Mouse (Mus musculus) heart, embryonic 16.5 days (tissue): ENCODE data around the gene Nkd2. TPM values are rescaled to one million over a fixed set of nuclear protein-coding genes. Genes with fewer than 3 reads are reported as not detected.

Experiments
- ATAC-seq: fragments of 200-750 bp; cut with Nextera tagmentation; replicated peaks from 2 replicates; pipeline ENCODE4 v1.8.0; 2017; ENCODE audit warnings: moderate number of reproducible peaks; ENCODE audit not compliant: insufficient read depth, low FRiP score; ENCODE audit errors: extremely low read depth
- H3K27ac ChIP-seq: fragments of 300-500 bp; sonication (generic); 2 replicates; pipeline ENCODE4 v1.5.1; 2014; ENCODE audit warnings: mild to moderate bottlenecking, low read length, control low read depth, moderate library complexity
- H3K27me3 ChIP-seq: fragments of 300-500 bp; sonication (generic); 2 replicates; pipeline ENCODE4 v1.6.1; 2014; ENCODE audit warnings: low read length, mixed read lengths; ENCODE audit not compliant: control insufficient read depth, insufficient read depth
- H3K36me3 ChIP-seq: fragments of 300-500 bp; sonication (generic); 2 replicates; pipeline ENCODE4 v1.6.1; 2014; ENCODE audit not compliant: control insufficient read depth, insufficient read depth
- H3K4me1 ChIP-seq: fragments of 300-500 bp; sonication (generic); 2 replicates; pipeline ENCODE4 v1.6.1; 2014; ENCODE audit warnings: low read length, mixed read lengths; ENCODE audit not compliant: control insufficient read depth, insufficient read depth
- H3K4me2 ChIP-seq: fragments of 300-500 bp; sonication (generic); 2 replicates; pipeline ENCODE4 v1.6.1; 2014; ENCODE audit warnings: low read depth, mild to moderate bottlenecking, control low read depth, low read length
- H3K4me3 ChIP-seq: fragments of 300-500 bp; sonication (generic); 2 replicates; pipeline ENCODE4 v1.5.1; 2014; ENCODE audit warnings: mild to moderate bottlenecking, control low read depth, low read length
- H3K9ac ChIP-seq: fragments of 300-500 bp; sonication (generic); 2 replicates; pipeline ENCODE4 v1.6.1; 2014; ENCODE audit warnings: low read length, control low read depth
- H3K9me3 ChIP-seq: fragments of 300-500 bp; sonication (generic); replicated peaks from 2 replicates; pipeline ENCODE4 v1.6.1; 2016; ENCODE audit warnings: low read length; ENCODE audit not compliant: control insufficient read depth
- WGBS: fragments of 180-500 bp; shearing (Covaris S2); extraction: QIAGEN DNeasy Blood & Tissue Kit; methylation state at CpG from one replicate; pipeline ENCODE4 v1.1.7; 2014; 5-methylcytosine and 5-hydroxymethylcytosine counted together
- polyA plus RNA-seq: library from polyadenylated mRNA; unstranded; fragments of >200 nt; fragmentation: Nextera tagmentation; extraction: Ambion mirVana; gene quantifications from 2 replicates; pipeline ENCODE4 v1.2.1, GENCODE M21; 2015

Gene Nkd2
- 3.0 and 3.7 TPM in 2 replicates for polyA plus RNA-seq

DNA sequence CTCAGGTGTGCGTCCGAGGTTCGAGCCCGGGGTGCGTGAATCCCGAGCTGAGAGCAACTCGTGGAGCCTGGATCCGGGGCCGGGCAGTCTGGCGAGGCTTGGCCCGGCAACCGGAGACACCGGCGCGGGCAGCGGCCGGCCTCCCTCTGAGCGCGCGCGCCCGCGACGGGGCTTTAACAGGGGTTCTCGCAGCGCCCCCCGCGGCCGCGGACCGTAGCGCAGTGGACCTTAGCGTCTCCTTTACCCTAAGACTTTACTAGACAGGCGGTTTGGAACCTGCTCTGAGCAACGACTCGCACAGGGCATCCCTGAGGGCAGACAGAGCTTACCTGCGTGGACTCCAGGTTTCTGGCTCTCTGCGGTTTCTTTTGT is at the start of gene Nkd2:
Nkd2 (minus strand) TSS at position 167 of the 372 bp plus-strand sequence.
- Histone ChIP-seq H3K27ac (no peak within 1 kb of the TSS), H3K4me3 (peak within 1 kb of the TSS; percentile 76), H3K36me3 (no peaks in the 10 kb centered on the region), H3K4me2 (peak within 1 kb of the TSS; percentile 98), H3K4me1 (peaks cover 2% of the 10 kb centered on the region), H3K9me3 (no peaks in the 10 kb centered on the region), H3K27me3 (peaks cover 25% of the 10 kb centered on the region), H3K9ac (peak within 1 kb of the TSS; percentile 80)
- ATAC-seq: peak; percentile 74
- under 1% methylated on average over 30 of the region's 38 CpGs for WGBS

DNA sequence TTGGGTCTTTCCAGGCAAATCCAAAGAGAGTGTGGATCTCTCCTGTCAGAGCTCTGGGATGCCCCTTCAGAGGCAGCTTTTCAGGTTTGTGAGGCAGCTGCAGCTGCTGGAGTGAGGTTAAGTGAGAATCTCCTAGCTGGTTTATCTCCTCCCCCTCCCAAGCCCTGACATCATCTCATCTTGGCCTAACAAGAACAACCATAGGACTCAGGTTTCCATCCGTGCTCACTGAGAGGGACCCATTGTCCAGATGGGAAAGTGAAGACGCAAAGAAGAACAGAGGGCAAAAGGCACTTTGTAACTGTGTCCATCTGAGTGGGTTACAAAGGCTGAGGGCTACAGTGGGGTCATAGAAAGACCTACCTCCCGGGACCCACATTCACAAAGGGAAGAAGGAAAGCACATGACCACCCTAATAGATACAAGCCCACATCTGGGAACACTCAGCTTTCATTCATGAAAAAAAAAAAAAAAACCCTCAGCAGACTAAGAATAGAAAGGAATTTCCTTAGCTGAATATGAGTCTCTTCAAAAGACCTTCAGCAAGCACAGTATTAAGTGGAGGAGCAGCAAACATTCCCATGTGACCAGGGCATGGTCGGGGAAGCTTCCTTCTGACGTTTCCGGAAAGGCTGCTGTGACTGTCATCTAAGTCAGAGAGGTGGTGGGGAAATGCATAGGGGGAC is 45.2 kb upstream of the Nkd2 start:
- peaks cover 6% of the 10 kb centered on the region for H3K4me1 ChIP-seq
- 24% methylated on average over 6 of the region's 6 CpGs for WGBS
- H3K9ac ChIP-seq: no peak overlapping the region
- no peaks in the 10 kb centered on the region for H3K36me3 ChIP-seq
- no peaks in the 10 kb centered on the region for H3K9me3 ChIP-seq
- H3K27ac ChIP-seq: no peak overlapping the region
- H3K4me3 ChIP-seq: no peak overlapping the region
- H3K4me2 ChIP-seq: no peak overlapping the region
- no peaks in the 10 kb centered on the region for H3K27me3 ChIP-seq
- 0 out of 2 replicates have a peak, but pooled peaks have one; percentile 43 for ATAC-seq

- no peak overlapping the region for H3K27ac ChIP-seq
- H3K27me3 ChIP-seq: no peaks in the 10 kb centered on the region
- WGBS: 46% methylated on average over 4 of the region's 4 CpGs
- H3K4me2 ChIP-seq: no peak overlapping the region
- H3K9me3 ChIP-seq: no peaks in the 10 kb centered on the region
- no peak overlapping the region for H3K4me3 ChIP-seq
- no peak overlapping the region for H3K9ac ChIP-seq
- no peaks in the 10 kb centered on the region for H3K36me3 ChIP-seq
- peak; percentile 71; the same call in 1 of the 2 replicates for ATAC-seq
- peaks cover 6% of the 10 kb centered on the region for H3K4me1 ChIP-seq
Measured at GRCm38 (mm10) chr13:73887415-73887874, 40.0 kb upstream of the Nkd2 start.

- Histone ChIP-seq H3K9ac (no peak overlapping the region), H3K27me3 (no peaks in the 10 kb centered on the region), H3K27ac (no peak overlapping the region), H3K36me3 (no peaks in the 10 kb centered on the region), H3K4me1 (peaks cover 5% of the 10 kb centered on the region; the same call in 1 of the 2 replicates), H3K4me3 (no peak overlapping the region), H3K9me3 (no peaks in the 10 kb centered on the region), H3K4me2 (no peak overlapping the region)
- no peak for ATAC-seq
- 80% methylated on average over 5 of the region's 5 CpGs for WGBS
Measured at GRCm38 (mm10) chr13:73886601-73887000, 39.2 kb upstream of the Nkd2 start.

GRCm38 (mm10) chr13:73886066-73886465 is 38.6 kb upstream of the Nkd2 start:
- H3K4me3 ChIP-seq: no peak overlapping the region
- no peaks in the 10 kb centered on the region for H3K36me3 ChIP-seq
- peaks cover 5% of the 10 kb centered on the region; the same call in 1 of the 2 replicates for H3K4me1 ChIP-seq
- no peak overlapping the region for H3K9ac ChIP-seq
- H3K27me3 ChIP-seq: no peaks in the 10 kb centered on the region
- ATAC-seq: no peak
- H3K27ac ChIP-seq: no peak overlapping the region
- H3K9me3 ChIP-seq: no peaks in the 10 kb centered on the region
- WGBS: 66% methylated on average over 4 of the region's 4 CpGs
- H3K4me2 ChIP-seq: no peak overlapping the region

DNA sequence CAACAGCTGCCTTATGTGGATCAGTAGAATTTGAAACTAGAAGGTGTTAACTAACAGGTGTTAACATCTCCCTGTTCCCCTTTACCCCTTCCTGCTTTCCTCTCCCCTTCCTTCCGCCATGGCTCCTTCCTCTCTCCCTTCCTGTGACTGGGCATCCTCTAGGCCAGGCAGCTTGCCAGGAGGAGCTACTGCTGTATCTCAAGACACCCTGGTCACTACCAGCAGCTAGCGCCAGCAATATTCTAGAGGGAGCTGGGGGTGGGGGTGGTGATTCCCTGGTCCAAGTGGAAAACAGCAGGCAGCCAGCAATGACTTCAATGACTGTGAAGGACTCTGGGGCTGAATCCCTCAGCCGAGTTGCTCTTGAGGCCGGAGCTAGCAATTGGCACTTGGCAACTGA is 38.2 kb upstream of the Nkd2 start:
- Histone ChIP-seq H3K36me3 (no peaks in the 10 kb centered on the region), H3K4me3 (no peak overlapping the region), H3K4me1 (peaks cover 5% of the 10 kb centered on the region; the same call in 1 of the 2 replicates), H3K9ac (no peak overlapping the region), H3K27ac (no peak overlapping the region), H3K9me3 (no peaks in the 10 kb centered on the region), H3K27me3 (no peaks in the 10 kb centered on the region), H3K4me2 (no peak overlapping the region)
- no peak for ATAC-seq
- WGBS: 61% methylated on average over 4 of the region's 4 CpGs

GRCm38 (mm10) chr13:73881347-73881746 is 33.9 kb upstream of the Nkd2 start:
- H3K4me3 ChIP-seq: no peak overlapping the region
- no peak for ATAC-seq
- H3K9me3 ChIP-seq: 0 out of 2 replicates have a peak, but pooled peaks cover 2% of the 10 kb centered on the region
- no peaks in the 10 kb centered on the region; the same call in 1 of the 2 replicates for H3K4me1 ChIP-seq
- H3K9ac ChIP-seq: no peak overlapping the region
- no peaks in the 10 kb centered on the region for H3K36me3 ChIP-seq
- no peaks in the 10 kb centered on the region for H3K27me3 ChIP-seq
- WGBS: 66% methylated on average over 8 of the region's 8 CpGs
- H3K27ac ChIP-seq: no peak overlapping the region
- no peak overlapping the region for H3K4me2 ChIP-seq

GRCm38 (mm10) chr13:73879824-73880223 is 32.4 kb upstream of the Nkd2 start:
- no peaks in the 10 kb centered on the region for H3K36me3 ChIP-seq
- H3K4me1 ChIP-seq: no peaks in the 10 kb centered on the region
- no peak overlapping the region for H3K9ac ChIP-seq
- no peak overlapping the region for H3K4me2 ChIP-seq
- H3K9me3 ChIP-seq: 0 out of 2 replicates have a peak, but pooled peaks cover 2% of the 10 kb centered on the region
- H3K27me3 ChIP-seq: no peaks in the 10 kb centered on the region
- no peak overlapping the region for H3K4me3 ChIP-seq
- H3K27ac ChIP-seq: no peak overlapping the region
- ATAC-seq: no peak
- WGBS: 84% methylated on average over 5 of the region's 5 CpGs

GRCm38 (mm10) chr13:73872159-73872558 is 24.7 kb upstream of the Nkd2 start:
- WGBS: 61% methylated on average over 2 of the region's 2 CpGs
- no peak for ATAC-seq

More at GRCm38 (mm10) chr13:73872159-73872558, 24.7 kb upstream of the Nkd2 start:
- Histone ChIP-seq H3K27me3 (no peaks in the 10 kb centered on the region), H3K4me1 (no peaks in the 10 kb centered on the region), H3K27ac (no peak overlapping the region), H3K4me3 (no peak overlapping the region), H3K36me3 (no peaks in the 10 kb centered on the region), H3K9me3 (no peaks in the 10 kb centered on the region), H3K4me2 (no peak overlapping the region), H3K9ac (no peak overlapping the region)
